Mouse (Mus musculus) stomach, embryonic 16.5 days (tissue): ENCODE results near the gene Castor1. TPM values are rescaled to one million over a fixed set of nuclear protein-coding genes. Genes with fewer than 3 reads are reported as not detected.
A peak's percentile ranks its signal among the peaks of the same experiment; 100 is the strongest.

Source experiments
- ATAC-seq: fragments of 200-750 bp; cut with Nextera tagmentation; 2 replicates; pipeline ENCODE4 v1.8.0; 2017; ENCODE audit warnings: moderate number of reproducible peaks, moderate TSS enrichment; ENCODE audit not compliant: insufficient read depth, low FRiP score
- H3K27ac ChIP-seq: fragments of 300-500 bp; sonication (generic); 2 replicates; pipeline ENCODE4 v1.5.1; 2014; ENCODE audit warnings: low read length
- H3K27me3 ChIP-seq: fragments of 300-500 bp; sonication (generic); 2 replicates; pipeline ENCODE4 v1.6.1; 2014; ENCODE audit warnings: low read length, control low read depth, mixed read lengths; ENCODE audit not compliant: control insufficient read depth, insufficient read depth
- H3K36me3 ChIP-seq: fragments of 300-500 bp; sonication (generic); 2 replicates; pipeline ENCODE4 v1.6.1; 2014; ENCODE audit warnings: low read length; ENCODE audit not compliant: control insufficient read depth, insufficient read depth
- H3K4me1 ChIP-seq: fragments of 300-500 bp; sonication (generic); 2 replicates; pipeline ENCODE4 v1.6.1; 2014; ENCODE audit warnings: low read length, control low read depth, mixed read lengths; ENCODE audit not compliant: control insufficient read depth, insufficient read depth
- H3K4me2 ChIP-seq: fragments of 300-500 bp; sonication (generic); 2 replicates; pipeline ENCODE4 v1.6.1; 2014; ENCODE audit warnings: low read depth, low read length, mixed read lengths
- H3K4me3 ChIP-seq: fragments of 300-500 bp; sonication (generic); replicated peaks from 2 replicates; pipeline ENCODE4 v1.5.1; 2014; ENCODE audit warnings: mild to moderate bottlenecking, low read length
- H3K9ac ChIP-seq: fragments of 300-500 bp; sonication (generic); 2 replicates; pipeline ENCODE4 v1.6.1; 2014; ENCODE audit warnings: low read length
- H3K9me3 ChIP-seq: fragments of 300-500 bp; sonication (generic); replicated peaks from 2 replicates; pipeline ENCODE4 v1.6.1; 2016; ENCODE audit warnings: low read length, control low read depth; ENCODE audit not compliant: control insufficient read depth
- WGBS: fragments of 180-500 bp; shearing (Covaris S2); extraction: QIAGEN DNeasy Blood & Tissue Kit; methylation state at CpG from one replicate; pipeline ENCODE4 v1.1.7; 2014; 5-methylcytosine and 5-hydroxymethylcytosine counted together
- polyA plus RNA-seq: library from polyadenylated mRNA; unstranded; fragments of >200 nt; fragmentation: Nextera tagmentation; extraction: Ambion mirVana; gene quantifications from 2 replicates; pipeline ENCODE4 v1.2.1, GENCODE M21; 2015

Gene Castor1
- polyA plus RNA-seq, 1 experiment from 2014 or later = 6.0 TPM

- H3K4me2 ChIP-seq = no peak within 1 kb of the TSS
- H3K9ac ChIP-seq = no peak within 1 kb of the TSS
- no peak for ATAC-seq
- WGBS = 56% methylated on average over 16 of the region's 16 CpGs
- H3K4me1 ChIP-seq = no peaks in the 10 kb centered on the region
- 0 out of 2 replicates have a peak, but pooled peaks cover 3% of the 10 kb centered on the region for H3K9me3 ChIP-seq
- no peak within 1 kb of the TSS for H3K27ac ChIP-seq
- H3K27me3 ChIP-seq = no peaks in the 10 kb centered on the region
- no peak within 1 kb of the TSS for H3K4me3 ChIP-seq
- H3K36me3 ChIP-seq = no peaks in the 10 kb centered on the region
Measured at GRCm38 (mm10) chr11:4235665-4236545, 17.9 kb downstream of the Castor1 start, which contains the start of gene Osm. Gene Osm, plus strand, starts transcription at chr11:4236420.

DNA sequence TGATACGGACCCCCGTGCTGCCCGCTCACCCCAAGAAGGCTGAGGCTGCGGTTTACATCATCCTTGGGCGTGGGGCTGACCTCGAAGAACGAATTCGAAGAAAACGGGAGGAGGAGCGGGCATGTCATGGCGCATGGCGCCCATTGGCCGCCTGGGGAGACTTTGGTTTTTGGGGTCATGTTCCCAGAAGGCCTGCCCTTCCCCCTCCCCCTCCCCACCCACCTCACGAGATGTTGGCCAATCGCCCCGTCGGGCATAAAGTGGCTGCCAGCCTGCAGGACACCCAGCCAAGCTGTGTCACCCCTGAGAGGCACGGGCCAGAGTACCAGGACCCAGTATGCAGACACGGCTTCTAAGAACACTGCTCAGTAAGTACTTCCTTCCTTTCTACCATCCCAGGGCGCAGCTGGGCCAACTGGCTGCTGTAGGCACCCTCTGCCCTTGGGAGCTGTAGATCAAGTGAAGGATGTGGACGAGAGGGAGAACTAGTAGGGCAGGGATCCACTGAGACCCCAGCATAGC, 18.6 kb downstream of the Castor1 start:
- no peak for ATAC-seq
- 85% methylated on average over 21 of the region's 21 CpGs for WGBS
- no peaks in the 10 kb centered on the region for H3K4me1 ChIP-seq
- no peaks in the 10 kb centered on the region for H3K36me3 ChIP-seq
- H3K9ac ChIP-seq = no peak overlapping the region
- no peak overlapping the region for H3K4me2 ChIP-seq
- no peak overlapping the region for H3K4me3 ChIP-seq
- 0 out of 2 replicates have a peak, but pooled peaks cover 3% of the 10 kb centered on the region for H3K9me3 ChIP-seq
- no peaks in the 10 kb centered on the region for H3K27me3 ChIP-seq
- H3K27ac ChIP-seq = no peak overlapping the region

GRCm38 (mm10) chr11:4237389-4237912, 19.4 kb downstream of the Castor1 start:
- H3K4me2 ChIP-seq = no peak overlapping the region
- WGBS = 68% methylated on average over 18 of the region's 18 CpGs
- ATAC-seq = peak; percentile 37; the same call in 1 of the 2 replicates

DNA sequence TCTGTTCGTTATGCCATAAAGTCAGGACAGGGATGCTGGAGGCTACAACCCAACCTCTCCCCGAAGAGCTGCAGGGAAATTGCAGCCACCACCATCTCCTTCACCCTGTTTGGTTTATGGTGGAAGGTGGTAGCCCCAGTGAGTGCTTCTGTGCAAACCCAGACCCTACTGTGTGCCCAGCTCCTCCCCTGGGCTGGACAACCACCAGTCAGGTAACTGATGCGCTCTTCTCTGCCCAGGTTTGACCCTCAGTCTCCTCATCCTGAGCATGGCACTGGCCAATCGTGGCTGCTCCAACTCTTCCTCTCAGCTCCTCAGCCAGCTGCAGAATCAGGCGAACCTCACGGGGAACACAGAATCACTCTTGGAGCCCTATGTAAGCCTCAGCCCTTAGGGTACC, 20.1 kb downstream of the Castor1 start:
- ATAC-seq = no peak
- no peak overlapping the region for H3K4me3 ChIP-seq
- no peak overlapping the region for H3K4me2 ChIP-seq
- H3K27ac ChIP-seq = no peak overlapping the region
- no peaks in the 10 kb centered on the region for H3K27me3 ChIP-seq
- no peaks in the 10 kb centered on the region for H3K4me1 ChIP-seq
- no peak overlapping the region for H3K9ac ChIP-seq
- WGBS = 84% methylated on average over 6 of the region's 6 CpGs
- 0 out of 2 replicates have a peak, but pooled peaks cover 3% of the 10 kb centered on the region for H3K9me3 ChIP-seq
- H3K36me3 ChIP-seq = no peaks in the 10 kb centered on the region

More at GRCm38 (mm10) chr11:4237389-4237912, 19.4 kb downstream of the Castor1 start:
- Histone ChIP-seq H3K27me3 (no peaks in the 10 kb centered on the region), H3K4me1 (no peaks in the 10 kb centered on the region), H3K36me3 (no peaks in the 10 kb centered on the region), H3K9ac (no peak overlapping the region), H3K4me3 (no peak overlapping the region), H3K9me3 (0 out of 2 replicates have a peak, but pooled peaks cover 3% of the 10 kb centered on the region), H3K27ac (no peak overlapping the region)

DNA sequence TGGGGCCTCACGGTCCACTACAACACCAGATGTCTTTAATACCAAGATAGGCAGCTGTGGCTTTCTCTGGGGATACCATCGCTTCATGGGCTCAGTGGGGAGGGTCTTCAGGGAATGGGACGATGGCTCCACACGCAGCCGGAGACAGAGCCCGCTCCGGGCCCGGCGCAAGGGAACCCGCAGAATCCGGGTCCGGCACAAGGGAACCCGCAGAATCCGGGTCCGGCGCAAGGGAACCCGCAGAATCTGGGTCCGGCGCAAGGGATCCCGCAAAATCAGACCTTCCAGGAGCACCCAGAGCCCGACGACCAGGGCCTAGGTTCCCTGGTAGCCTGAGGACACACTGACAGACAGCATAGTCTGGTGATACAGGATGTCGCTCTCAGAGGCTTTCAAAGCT, 21.7 kb downstream of the Castor1 start:
- Histone ChIP-seq H3K9ac (no peak overlapping the region), H3K4me2 (no peak overlapping the region), H3K27ac (no peak overlapping the region), H3K36me3 (no peaks in the 10 kb centered on the region), H3K27me3 (no peaks in the 10 kb centered on the region), H3K4me3 (no peak overlapping the region), H3K4me1 (no peaks in the 10 kb centered on the region), H3K9me3 (0 out of 2 replicates have a peak, but pooled peaks cover 3% of the 10 kb centered on the region)
- 90% methylated on average over 23 of the region's 23 CpGs for WGBS
- no peak for ATAC-seq

- H3K4me1 ChIP-seq = no peaks in the 10 kb centered on the region
- H3K4me2 ChIP-seq = no peak overlapping the region
- ATAC-seq = no peak
- no peak overlapping the region for H3K27ac ChIP-seq
- H3K4me3 ChIP-seq = no peak overlapping the region
- H3K36me3 ChIP-seq = no peaks in the 10 kb centered on the region
- WGBS = 67% methylated on average over 7 of the region's 7 CpGs
- 0 out of 2 replicates have a peak, but pooled peaks cover 3% of the 10 kb centered on the region for H3K9me3 ChIP-seq
- H3K27me3 ChIP-seq = no peaks in the 10 kb centered on the region
- no peak overlapping the region for H3K9ac ChIP-seq
Measured at GRCm38 (mm10) chr11:4240151-4240550, 22.1 kb downstream of the Castor1 start.

GRCm38 (mm10) chr11:4241180-4241579, 23.2 kb downstream of the Castor1 start:
- H3K4me3 ChIP-seq = no peak overlapping the region
- H3K36me3 ChIP-seq = no peaks in the 10 kb centered on the region
- no peak for ATAC-seq
- 66% methylated on average over 4 of the region's 4 CpGs for WGBS
- no peaks in the 10 kb centered on the region for H3K4me1 ChIP-seq
- H3K9ac ChIP-seq = no peak overlapping the region
- H3K27ac ChIP-seq = no peak overlapping the region
- H3K27me3 ChIP-seq = no peaks in the 10 kb centered on the region
- H3K9me3 ChIP-seq = 0 out of 2 replicates have a peak, but pooled peaks cover 3% of the 10 kb centered on the region
- no peak overlapping the region for H3K4me2 ChIP-seq

DNA sequence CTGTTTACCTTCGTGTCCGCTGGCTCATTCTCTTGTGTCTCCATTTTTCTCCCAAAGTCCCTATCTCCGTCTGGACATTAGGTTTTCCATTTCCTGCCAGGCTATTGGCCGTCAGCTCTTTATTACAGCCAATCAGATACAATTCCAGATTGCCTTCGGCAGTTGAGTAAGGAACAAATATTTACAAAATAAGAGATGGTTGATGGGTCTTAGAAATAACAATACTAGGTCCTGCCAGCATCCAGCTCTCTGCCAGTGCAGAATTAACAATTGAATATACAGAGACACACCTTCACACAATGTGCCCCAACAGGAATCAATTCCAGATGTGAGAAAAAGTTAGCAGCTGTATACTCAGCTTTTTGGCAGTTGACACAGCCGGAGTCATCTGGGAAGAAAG, 28.1 kb downstream of the Castor1 start:
- Histone ChIP-seq H3K9me3 (no peaks in the 10 kb centered on the region), H3K9ac (no peak overlapping the region)
- 44% methylated on average over 6 of the region's 6 CpGs for WGBS

GRCm38 (mm10) chr11:4246623-4247022, 28.6 kb downstream of the Castor1 start:
- H3K36me3 ChIP-seq = no peaks in the 10 kb centered on the region
- no peak for ATAC-seq
- WGBS = 58% methylated on average over 4 of the region's 4 CpGs

More for the DNA sequence above, 28.1 kb downstream of the Castor1 start:
- Histone ChIP-seq H3K27ac (no peak overlapping the region), H3K36me3 (no peaks in the 10 kb centered on the region), H3K4me1 (no peaks in the 10 kb centered on the region), H3K4me3 (no peak overlapping the region), H3K4me2 (no peak overlapping the region), H3K27me3 (no peaks in the 10 kb centered on the region)
- no peak for ATAC-seq

More at GRCm38 (mm10) chr11:4246623-4247022, 28.6 kb downstream of the Castor1 start:
- H3K4me1 ChIP-seq = no peaks in the 10 kb centered on the region
- no peak overlapping the region for H3K4me2 ChIP-seq
- no peak overlapping the region for H3K9ac ChIP-seq
- no peaks in the 10 kb centered on the region for H3K9me3 ChIP-seq
- H3K27me3 ChIP-seq = no peaks in the 10 kb centered on the region
- no peak overlapping the region for H3K4me3 ChIP-seq
- no peak overlapping the region for H3K27ac ChIP-seq
